Mouse (Mus musculus): ENCODE data around the gene Hes2. TPM values are rescaled to one million over a fixed set of nuclear protein-coding genes. Genes with fewer than 3 reads are reported as not detected.

Hes2 gene
- polyA plus RNA-seq, 2 experiments = 0.01 to 0.05 TPM

- Histone ChIP-seq H3K9me3 (ENCODE audit: control insufficient read depth, low read length) (no peaks in the 10 kb centered on the region), H3K36me3 (replicated peaks; ENCODE audit: control insufficient read depth, insufficient read depth, low read depth) (no peaks in the 10 kb centered on the region), H3K27me3 (ENCODE audit: control insufficient read depth, insufficient read depth, low read length) (no peaks in the 10 kb centered on the region), H3K4me1 (replicated peaks; ENCODE audit: control insufficient read depth in 2 of 2, insufficient read depth in 2 of 2, low read length in 1 of 2) (peaks cover 2 to 32% of the 10 kb centered on the region in 2 experiments), H3K27ac (no peak overlapping the region), H3K9ac (replicated peaks) (no peak overlapping the region), H3K4me3 (ENCODE audit: insufficient read depth in 1 of 2, low read depth in 2 of 2, low read length in 2 of 2) (no peak overlapping the region), H3K4me2 (ENCODE audit: low read depth) (no peak overlapping the region)
- 53% methylated on average over 6 of the region's 6 CpGs for WGBS (ENCODE audit: insufficient replicate concordance)
- peak; percentile 64 for ATAC-seq (ENCODE audit: insufficient read depth)
- no peak for DNase-seq (ENCODE audit: low read depth in 3 of 3, low spot score in 3 of 3)
- TF ChIP-seq CTCF (IDR thresholded peaks at IDR 0.05; ENCODE audit: low read depth) = peak; percentile 55
- TF ChIP-seq EP300 (IDR thresholded peaks at IDR 0.05; ENCODE audit: low read depth) = no peak
Measured at GRCm38 (mm10) chr4:152204663-152205062, 46.0 kb downstream of the Hes2 start.

DNA sequence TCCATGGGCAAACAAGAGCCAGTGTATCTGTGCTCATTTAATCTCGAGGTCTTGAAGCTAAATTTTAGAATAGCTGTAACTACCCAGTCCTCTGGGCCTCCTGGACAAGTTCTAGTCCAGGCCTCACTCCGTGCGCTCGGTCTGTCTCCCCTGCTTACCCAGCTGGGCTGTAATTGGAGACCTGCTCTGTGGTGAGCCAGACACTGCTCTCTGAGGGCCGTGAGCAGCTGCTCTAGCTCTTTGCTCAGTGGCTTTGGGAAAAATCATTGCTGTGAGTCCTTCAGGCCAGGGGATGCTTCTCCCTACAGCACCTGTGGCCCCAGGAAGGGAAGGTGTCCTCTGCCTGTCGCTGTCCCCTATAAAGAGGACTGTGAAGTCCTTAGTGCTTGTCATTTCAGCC is 47.5 kb downstream of the Hes2 start:
- Histone ChIP-seq H3K4me3 (ENCODE audit: insufficient read depth in 1 of 2, low read depth in 2 of 2, low read length in 2 of 2) (no peak overlapping the region), H3K4me2 (ENCODE audit: low read depth) (no peak overlapping the region), H3K9ac (replicated peaks) (no peak overlapping the region), H3K9me3 (ENCODE audit: control insufficient read depth, low read length) (no peaks in the 10 kb centered on the region), H3K36me3 (replicated peaks; ENCODE audit: control insufficient read depth, insufficient read depth, low read depth) (no peaks in the 10 kb centered on the region), H3K27me3 (ENCODE audit: control insufficient read depth, insufficient read depth, low read length) (no peaks in the 10 kb centered on the region), H3K27ac (no peak overlapping the region), H3K4me1 (replicated peaks; ENCODE audit: control insufficient read depth in 2 of 2, insufficient read depth in 2 of 2, low read length in 1 of 2) (peaks cover 0 to 18% of the 10 kb centered on the region in 2 experiments)
- DNase-seq (ENCODE audit: low read depth in 3 of 3, low spot score in 3 of 3) (no peak), ATAC-seq (ENCODE audit: insufficient read depth) (no peak)
- TF ChIP-seq CTCF (IDR thresholded peaks at IDR 0.05; ENCODE audit: low read depth) (no peak), EP300 (IDR thresholded peaks at IDR 0.05; ENCODE audit: low read depth) (no peak)
- 61% methylated on average over 6 of the region's 6 CpGs for WGBS (ENCODE audit: insufficient replicate concordance)

DNA sequence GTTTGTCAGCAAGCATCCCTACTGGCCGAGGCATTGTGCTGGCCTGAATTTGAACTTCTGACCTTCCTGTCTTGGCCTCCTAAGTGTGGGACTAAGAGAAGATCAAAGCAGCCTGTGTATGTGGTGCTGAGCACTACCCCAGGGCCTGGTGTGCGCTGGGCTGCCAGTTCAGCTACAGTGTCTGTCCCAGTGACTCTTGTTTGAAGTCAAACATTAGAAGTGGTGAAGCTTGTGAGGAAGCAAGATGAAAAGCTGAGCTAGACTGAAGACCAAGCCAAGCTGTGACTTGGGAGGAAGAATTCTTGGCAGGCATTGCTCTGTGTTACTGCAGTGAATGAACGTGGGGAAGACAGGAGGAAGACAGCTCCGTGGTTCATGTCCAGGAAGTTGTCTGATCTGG is 51.0 kb downstream of the Hes2 start:
- Histone ChIP-seq H3K4me2 (ENCODE audit: low read depth) (no peak overlapping the region), H3K9ac (replicated peaks) (no peak overlapping the region), H3K9me3 (ENCODE audit: control insufficient read depth, low read length) (no peaks in the 10 kb centered on the region), H3K27me3 (ENCODE audit: control insufficient read depth, insufficient read depth, low read length) (no peaks in the 10 kb centered on the region), H3K27ac (no peak overlapping the region), H3K4me3 (ENCODE audit: insufficient read depth in 1 of 2, low read depth in 2 of 2, low read length in 2 of 2) (no peak overlapping the region), H3K4me1 (replicated peaks; ENCODE audit: control insufficient read depth in 2 of 2, insufficient read depth in 2 of 2, low read length in 1 of 2) (peaks cover 0 to 10% of the 10 kb centered on the region in 2 experiments), H3K36me3 (replicated peaks; ENCODE audit: control insufficient read depth, insufficient read depth, low read depth) (no peaks in the 10 kb centered on the region)
- WGBS (ENCODE audit: insufficient replicate concordance) = 35% methylated on average over 4 of the region's 4 CpGs
- ATAC-seq (ENCODE audit: insufficient read depth) (no peak), DNase-seq (ENCODE audit: low read depth in 3 of 3, low spot score in 3 of 3) (no peak)
- TF ChIP-seq CTCF (IDR thresholded peaks at IDR 0.05; ENCODE audit: low read depth) (no peak), EP300 (IDR thresholded peaks at IDR 0.05; ENCODE audit: low read depth) (no peak)

Other genes starting within 250 kb of the Hes2 start
- 32.9 and 34.4 TPM in 2 replicates for gene Dnajc11, start 225.2 kb upstream of the Hes2 start, polyA plus RNA-seq (2012; rRNA removed)
- 32.9 and 42.2 TPM in 2 replicates for gene Dnajc11, start 225.2 kb upstream of the Hes2 start, polyA plus RNA-seq (2014; fragmentation: Nextera tagmentation; extraction: Ambion mirVana)
- 4.8 and 5.0 TPM in 2 replicates for gene Thap3, start 169.9 kb upstream of the Hes2 start, polyA plus RNA-seq (2012; rRNA removed)
- gene Thap3, start 169.9 kb upstream of the Hes2 start, polyA plus RNA-seq (2014; fragmentation: Nextera tagmentation; extraction: Ambion mirVana) = 4.5 and 5.2 TPM in 2 replicates
- 2.8 and 2.9 TPM in 2 replicates for gene Phf13, start 162.6 kb upstream of the Hes2 start, polyA plus RNA-seq (2012; rRNA removed)
- gene Phf13, start 162.6 kb upstream of the Hes2 start, polyA plus RNA-seq (2014; fragmentation: Nextera tagmentation; extraction: Ambion mirVana) = 3.7 and 5.2 TPM in 2 replicates
- 4.4 and 5.3 TPM in 2 replicates for gene Klhl21, start 150.1 kb upstream of the Hes2 start, polyA plus RNA-seq (2012; rRNA removed)
- 2.3 and 2.8 TPM in 2 replicates for gene Klhl21, start 150.1 kb upstream of the Hes2 start, polyA plus RNA-seq (2014; fragmentation: Nextera tagmentation; extraction: Ambion mirVana)
- gene Zbtb48, start 131.2 kb upstream of the Hes2 start, polyA plus RNA-seq (2012; rRNA removed) = 8.2 and 10.7 TPM in 2 replicates
- gene Zbtb48, start 131.2 kb upstream of the Hes2 start, polyA plus RNA-seq (2014; fragmentation: Nextera tagmentation; extraction: Ambion mirVana) = 6.4 and 8.8 TPM in 2 replicates
- gene Tas1r1, start 120.3 kb upstream of the Hes2 start, polyA plus RNA-seq (2012; rRNA removed) = 0.03 and 0.06 TPM in 2 replicates
- not detected in 2 replicates for gene Tas1r1, start 120.3 kb upstream of the Hes2 start, polyA plus RNA-seq (2014; fragmentation: Nextera tagmentation; extraction: Ambion mirVana)
- gene Nol9, start 119.5 kb upstream of the Hes2 start, polyA plus RNA-seq (2012; rRNA removed) = 9.8 and 11.1 TPM in 2 replicates
- gene Nol9, start 119.5 kb upstream of the Hes2 start, polyA plus RNA-seq (2014; fragmentation: Nextera tagmentation; extraction: Ambion mirVana) = 11.5 and 16.3 TPM in 2 replicates
- 4.5 and 4.7 TPM in 2 replicates for gene Plekhg5, start 86.4 kb upstream of the Hes2 start, polyA plus RNA-seq (2012; rRNA removed)
- 2.6 and 4.8 TPM in 2 replicates for gene Plekhg5, start 86.4 kb upstream of the Hes2 start, polyA plus RNA-seq (2014; fragmentation: Nextera tagmentation; extraction: Ambion mirVana)
- gene Tnfrsf25, start 42.9 kb upstream of the Hes2 start, polyA plus RNA-seq (2012; rRNA removed) = 0.68 and 0.93 TPM in 2 replicates
- gene Tnfrsf25, start 42.9 kb upstream of the Hes2 start, polyA plus RNA-seq (2014; fragmentation: Nextera tagmentation; extraction: Ambion mirVana) = 0.15 and 0.16 TPM in 2 replicates
- 1.2 and 1.5 TPM in 2 replicates for gene Espn, start 6.5 kb upstream of the Hes2 start, polyA plus RNA-seq (2012; rRNA removed)
- gene Espn, start 6.5 kb upstream of the Hes2 start, polyA plus RNA-seq (2014; fragmentation: Nextera tagmentation; extraction: Ambion mirVana) = 1.2 and 1.9 TPM in 2 replicates
- gene Acot7, start 19.3 kb downstream of the Hes2 start, polyA plus RNA-seq (2012; rRNA removed) = 10.8 and 12.5 TPM in 2 replicates
- gene Acot7, start 19.3 kb downstream of the Hes2 start, polyA plus RNA-seq (2014; fragmentation: Nextera tagmentation; extraction: Ambion mirVana) = 12.2 and 13.0 TPM in 2 replicates
- gene Gpr153, start 115.4 kb downstream of the Hes2 start, polyA plus RNA-seq (2012; rRNA removed) = 1.1 and 1.2 TPM in 2 replicates
- gene Gpr153, start 115.4 kb downstream of the Hes2 start, polyA plus RNA-seq (2014; fragmentation: Nextera tagmentation; extraction: Ambion mirVana) = 0.58 and 0.59 TPM in 2 replicates
- not detected in 2 replicates for gene Hes3, start 132.8 kb downstream of the Hes2 start, polyA plus RNA-seq (2012; rRNA removed)
- gene Hes3, start 132.8 kb downstream of the Hes2 start, polyA plus RNA-seq (2014; fragmentation: Nextera tagmentation; extraction: Ambion mirVana) = not detected in 2 replicates
- 6.0 and 6.5 TPM in 2 replicates for gene Icmt, start 138.4 kb downstream of the Hes2 start, polyA plus RNA-seq (2012; rRNA removed)
- gene Icmt, start 138.4 kb downstream of the Hes2 start, polyA plus RNA-seq (2014; fragmentation: Nextera tagmentation; extraction: Ambion mirVana) = 7.0 and 10.1 TPM in 2 replicates
- gene Rnf207, start 160.1 kb downstream of the Hes2 start, polyA plus RNA-seq (2012; rRNA removed) = 0.16 and 0.18 TPM in 2 replicates
- gene Rnf207, start 160.1 kb downstream of the Hes2 start, polyA plus RNA-seq (2014; fragmentation: Nextera tagmentation; extraction: Ambion mirVana) = 0.04 TPM in 1 of 2 replicates, not detected in the other
- gene Rpl22, start 166.9 kb downstream of the Hes2 start, polyA plus RNA-seq (2012; rRNA removed) = 163 and 443 TPM in 2 replicates
- gene Rpl22, start 166.9 kb downstream of the Hes2 start, polyA plus RNA-seq (2014; fragmentation: Nextera tagmentation; extraction: Ambion mirVana) = 298 and 303 TPM in 2 replicates
- gene Chd5, start 179.8 kb downstream of the Hes2 start, polyA plus RNA-seq (2012; rRNA removed) = 0.09 TPM in 2 replicates
- gene Chd5, start 179.8 kb downstream of the Hes2 start, polyA plus RNA-seq (2014; fragmentation: Nextera tagmentation; extraction: Ambion mirVana) = 0.18 TPM in 1 of 2 replicates, not detected in the other